Mouse (Mus musculus) cortical plate, adult 2 months (tissue): ENCODE measurements around the gene Gh. TPM values are rescaled to one million over a fixed set of nuclear protein-coding genes. Genes with fewer than 3 reads are reported as not detected.

ENCODE experiments used
- H3K27ac ChIP-seq: fragments of 200-500 bp; 2 replicates; pipeline ENCODE4 v1.5.1; 2012; ENCODE audit warnings: low read length, control low read depth, inconsistent platforms; ENCODE audit not compliant: insufficient read depth
- H3K4me1 ChIP-seq: fragments of 200-500 bp; 2 replicates; pipeline ENCODE4 v1.6.1; 2011; ENCODE audit warnings: low read length; ENCODE audit not compliant: control insufficient read depth, insufficient read depth
- H3K4me3 ChIP-seq: fragments of 200-500 bp; 2 replicates; pipeline ENCODE4 v1.5.1; 2011; ENCODE audit warnings: mild to moderate bottlenecking, low read length, control low read depth; ENCODE audit not compliant: insufficient read depth
- CTCF ChIP-seq: fragments of 200-500 bp; IDR thresholded peaks from 2 replicates; pipeline ENCODE4 v1.5.1; 2011; ENCODE audit warnings: mild to moderate bottlenecking, control low read depth, low read length; ENCODE audit not compliant: insufficient read depth; ENCODE audit errors: extremely low read depth
- POLR2A ChIP-seq: fragments of 200-500 bp; IDR thresholded peaks from 2 replicates; pipeline ENCODE4 v1.6.1; 2011; ENCODE audit warnings: mild to moderate bottlenecking, low read length, control low read depth; ENCODE audit not compliant: insufficient read depth; ENCODE audit errors: extremely low read depth
- polyA plus RNA-seq: library from polyadenylated mRNA; depleted of rRNA; stranded (reverse); fragments of >200 nt; gene quantifications from 2 replicates; pipeline ENCODE4 v1.2.3, GENCODE M21; 2012

Gh gene
- polyA plus RNA-seq, 1 experiment: not detected

DNA sequence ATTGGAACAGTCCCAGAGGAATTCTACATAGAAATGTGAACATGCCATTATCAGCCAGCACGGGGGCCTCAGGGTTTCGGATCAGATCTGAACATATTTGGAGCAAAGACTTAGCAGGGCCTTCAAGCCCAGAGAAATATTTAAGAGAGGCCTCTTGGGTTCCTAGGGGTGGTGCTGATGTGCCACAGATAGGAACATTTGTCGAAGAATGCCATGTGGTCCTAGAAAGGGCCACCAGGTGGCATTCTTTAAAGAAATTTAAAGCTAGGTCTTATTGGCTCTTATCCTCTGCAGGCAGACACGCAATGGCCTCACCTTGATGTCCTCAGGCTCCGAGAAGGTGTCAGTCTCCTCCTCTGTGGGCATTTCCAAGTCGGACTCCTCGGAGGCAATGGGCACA lies 28.0 kb upstream of the Gh start:
- TF ChIP-seq CTCF (peak; percentile 63), POLR2A (no peak)
- Histone ChIP-seq H3K4me3 (no peak overlapping the region), H3K27ac (no peak overlapping the region), H3K4me1 (no peaks in the 10 kb centered on the region)

GRCm38 (mm10) chr11:106329128-106329527 lies 27.5 kb upstream of the Gh start:
- Histone ChIP-seq H3K4me1 (no peaks in the 10 kb centered on the region), H3K4me3 (no peak overlapping the region), H3K27ac (no peak overlapping the region)
- TF ChIP-seq POLR2A: no peak
- no peak for TF ChIP-seq CTCF

- H3K27ac ChIP-seq: no peak overlapping the region
- no peaks in the 10 kb centered on the region for H3K4me1 ChIP-seq
- no peak overlapping the region for H3K4me3 ChIP-seq
- TF ChIP-seq POLR2A (no peak), CTCF (no peak)
These were observed 26.9 kb upstream of the Gh start for GRCm38 (mm10) chr11:106328521-106328920.

DNA sequence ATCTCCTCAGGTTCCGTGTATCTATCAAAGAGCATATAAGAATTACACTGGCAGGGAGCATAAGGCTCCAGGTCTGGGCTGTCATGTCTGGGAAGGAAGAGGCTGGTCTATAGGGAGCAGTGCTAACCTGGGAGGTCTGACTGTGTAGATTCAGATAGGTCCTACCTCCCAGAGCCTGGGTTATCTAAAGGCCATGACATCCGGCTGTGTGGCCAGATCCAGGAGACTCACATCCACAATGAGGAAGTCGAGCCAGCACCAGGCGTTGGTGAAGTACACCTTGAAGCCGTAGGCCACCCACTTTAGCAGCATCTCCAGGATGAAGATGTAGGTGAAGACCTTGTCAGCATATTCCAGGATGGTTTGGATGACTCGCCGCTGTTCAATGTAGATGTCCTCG lies 24.8 kb upstream of the Gh start:
- TF ChIP-seq POLR2A (no peak), CTCF (no peak)
- Histone ChIP-seq H3K27ac (no peak overlapping the region), H3K4me3 (no peak overlapping the region), H3K4me1 (no peaks in the 10 kb centered on the region)

DNA sequence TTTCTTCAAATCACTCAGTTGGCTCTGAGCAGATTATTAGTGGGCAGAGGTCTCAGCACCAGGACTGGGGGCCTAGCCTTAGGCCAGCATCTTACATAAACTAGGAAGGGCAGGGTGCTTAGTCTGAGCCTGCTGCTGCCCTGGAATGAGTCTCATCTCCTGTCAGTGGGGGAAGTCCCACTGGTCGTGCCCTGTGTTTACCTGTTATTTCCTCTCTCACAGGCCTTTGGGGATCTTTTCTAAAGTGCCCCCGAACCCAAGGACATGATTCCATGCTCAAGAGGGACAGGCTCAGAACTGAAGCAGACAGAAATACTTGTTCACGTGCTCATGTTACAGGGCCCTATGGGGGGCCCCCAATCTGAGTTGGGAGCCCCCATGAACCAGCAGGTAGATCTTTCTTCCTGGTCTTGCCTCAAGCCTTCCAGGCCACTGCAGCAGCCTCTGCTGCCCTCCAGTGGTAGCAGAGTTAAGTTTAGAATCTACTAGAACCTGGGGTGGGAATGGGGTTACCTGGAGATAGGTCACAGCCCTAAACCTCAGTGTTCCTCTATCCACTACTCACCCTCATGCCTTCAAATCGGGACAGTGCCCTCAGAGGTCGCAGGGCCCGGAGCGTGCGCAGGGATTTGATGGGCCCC lies 24.0 kb upstream of the Gh start:
- TF ChIP-seq POLR2A: no peak
- peak; percentile 84 for TF ChIP-seq CTCF
- Histone ChIP-seq H3K4me3 (no peak overlapping the region), H3K4me1 (no peaks in the 10 kb centered on the region), H3K27ac (no peak overlapping the region)

DNA sequence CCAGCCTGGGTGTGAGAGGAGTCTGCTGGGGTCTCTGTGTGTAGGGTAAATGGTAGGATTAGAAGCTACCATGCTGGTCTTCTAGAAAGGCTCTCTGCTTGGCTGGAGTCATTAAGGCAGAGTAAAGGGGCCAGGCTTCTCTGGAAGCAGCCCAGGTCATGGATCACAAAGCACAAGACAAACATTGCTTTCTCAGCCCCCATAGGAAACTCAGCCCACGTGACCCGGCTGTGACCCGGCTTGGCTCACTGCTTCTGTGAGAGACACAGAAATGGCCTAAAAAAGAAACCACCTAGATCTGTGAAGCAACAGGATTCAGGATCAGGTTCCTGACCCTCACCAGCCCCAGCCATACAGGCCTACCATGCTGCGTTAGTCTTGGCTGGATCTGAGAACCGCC lies 23.2 kb upstream of the Gh start:
- no peak overlapping the region for H3K4me3 ChIP-seq
- no peak for TF ChIP-seq CTCF
- TF ChIP-seq POLR2A: no peak
- H3K4me1 ChIP-seq: no peaks in the 10 kb centered on the region
- H3K27ac ChIP-seq: no peak overlapping the region

- H3K4me3 ChIP-seq: no peak overlapping the region
- TF ChIP-seq CTCF (no peak), POLR2A (no peak)
- H3K27ac ChIP-seq: no peak overlapping the region
- no peaks in the 10 kb centered on the region for H3K4me1 ChIP-seq
These were observed 17.0 kb upstream of the Gh start for GRCm38 (mm10) chr11:106318406-106319366.

DNA sequence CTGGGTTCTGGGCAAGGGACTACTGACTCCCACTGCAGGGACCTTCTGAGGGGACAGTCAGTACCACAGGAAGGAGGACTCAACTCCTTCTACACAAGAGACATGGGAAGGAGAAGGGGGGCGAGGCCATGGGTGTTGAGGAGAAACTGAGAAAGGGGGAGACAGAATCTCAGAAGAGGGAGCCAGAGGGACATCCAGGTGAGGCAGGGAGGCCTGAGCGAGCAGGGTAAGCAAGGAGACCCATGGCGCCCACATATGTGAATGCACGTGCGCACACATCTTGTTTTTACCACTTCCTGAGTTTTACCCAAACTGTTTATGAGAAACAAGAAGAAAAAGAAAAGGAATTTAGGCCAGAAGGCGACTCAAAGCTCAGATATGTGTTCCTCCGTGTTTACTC lies 16.1 kb upstream of the Gh start:
- Histone ChIP-seq H3K4me3 (no peak overlapping the region), H3K4me1 (no peaks in the 10 kb centered on the region), H3K27ac (no peak overlapping the region)
- TF ChIP-seq POLR2A (no peak), CTCF (no peak)

DNA sequence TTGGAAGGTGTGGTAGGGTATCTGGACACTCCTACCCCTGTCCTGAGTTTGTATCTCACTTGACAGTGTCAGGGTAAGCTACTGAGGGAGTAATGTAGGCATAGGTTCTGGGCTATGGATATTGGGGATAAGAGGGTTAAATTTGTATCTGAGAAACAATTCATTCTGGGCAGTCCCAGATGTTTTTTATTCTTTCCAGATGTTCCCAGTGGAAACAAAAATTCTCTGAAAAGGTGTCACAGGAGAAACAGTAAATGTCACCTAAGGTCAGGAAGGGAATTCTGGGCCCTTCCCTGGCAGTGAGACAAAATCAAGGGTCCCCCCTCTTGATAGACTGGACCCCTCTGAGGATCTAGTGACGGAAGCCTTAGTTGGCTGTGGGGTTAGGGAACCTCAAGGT lies 14.8 kb upstream of the Gh start:
- Histone ChIP-seq H3K4me1 (no peaks in the 10 kb centered on the region), H3K27ac (no peak overlapping the region), H3K4me3 (no peak overlapping the region)
- TF ChIP-seq CTCF: no peak
- TF ChIP-seq POLR2A: no peak
